Mouse (Mus musculus): ENCODE results near the gene Ulk3. TPM values are rescaled to one million over a fixed set of nuclear protein-coding genes. Genes with fewer than 3 reads are reported as not detected.

Ulk3 gene
- polyA plus RNA-seq (2015; fragmentation: Illumina TruSeq; extraction: RNeasy Lipid Tissue Mini Kit (QIAGEN cat#74804); ENCODE audit: insufficient read depth, low read depth, low replicate concordance): 6.6 TPM

GRCm38 (mm10) chr9:57589224-57590126 lies at the start of gene Ulk3:
Ulk3 (plus strand) TSS chr9:57589452.

GRCm38 (mm10) chr9:57552139-57552887 lies 36.9 kb upstream of the Ulk3 start, which contains the start of gene Mpi:
Mpi (minus strand) TSS chr9:57552763.

GRCm38 (mm10) chr9:57560861-57561710 lies 28.2 kb upstream of the Ulk3 start, which contains the start of gene Scamp2:
Scamp2 (plus strand) TSS chr9:57560943.

GRCm38 (mm10) chr9:57606139-57606851 lies 17.0 kb downstream of the Ulk3 start, which contains the start of gene Cplx3:
Cplx3 (minus strand) TSS chr9:57606281.

GRCm38 (mm10) chr9:57620674-57621073 lies 31.4 kb downstream of the Ulk3 start, which contains the start of gene Lman1l:
Lman1l (minus strand) TSS chr9:57620774.

Other genes starting within 250 kb of the Ulk3 start
- gene Ppcdc, start 149.3 kb upstream of the Ulk3 start, polyA plus RNA-seq (2015; fragmentation: Illumina TruSeq; extraction: RNeasy Lipid Tissue Mini Kit (QIAGEN cat#74804); ENCODE audit: insufficient read depth, low read depth, low replicate concordance): 10.4 TPM
- 5.3 TPM for gene Scamp5, start 121.4 kb upstream of the Ulk3 start, polyA plus RNA-seq (2015; fragmentation: Illumina TruSeq; extraction: RNeasy Lipid Tissue Mini Kit (QIAGEN cat#74804); ENCODE audit: insufficient read depth, low read depth, low replicate concordance)
- 1.4 TPM for gene Rpp25, start 85.4 kb upstream of the Ulk3 start, polyA plus RNA-seq (2015; fragmentation: Illumina TruSeq; extraction: RNeasy Lipid Tissue Mini Kit (QIAGEN cat#74804); ENCODE audit: insufficient read depth, low read depth, low replicate concordance)
- 66.9 TPM for gene Cox5a, start 68.2 kb upstream of the Ulk3 start, polyA plus RNA-seq (2015; fragmentation: Illumina TruSeq; extraction: RNeasy Lipid Tissue Mini Kit (QIAGEN cat#74804); ENCODE audit: insufficient read depth, low read depth, low replicate concordance)
- 5.0 TPM for gene Fam219b, start 51.9 kb upstream of the Ulk3 start, polyA plus RNA-seq (2015; fragmentation: Illumina TruSeq; extraction: RNeasy Lipid Tissue Mini Kit (QIAGEN cat#74804); ENCODE audit: insufficient read depth, low read depth, low replicate concordance)
- 6.3 TPM for gene Mpi, start 36.7 kb upstream of the Ulk3 start, polyA plus RNA-seq (2015; fragmentation: Illumina TruSeq; extraction: RNeasy Lipid Tissue Mini Kit (QIAGEN cat#74804); ENCODE audit: insufficient read depth, low read depth, low replicate concordance)
- 16.5 TPM for gene Scamp2, start 28.5 kb upstream of the Ulk3 start, polyA plus RNA-seq (2015; fragmentation: Illumina TruSeq; extraction: RNeasy Lipid Tissue Mini Kit (QIAGEN cat#74804); ENCODE audit: insufficient read depth, low read depth, low replicate concordance)
- not detected for gene Cplx3, start 16.8 kb downstream of the Ulk3 start, polyA plus RNA-seq (2015; fragmentation: Illumina TruSeq; extraction: RNeasy Lipid Tissue Mini Kit (QIAGEN cat#74804); ENCODE audit: insufficient read depth, low read depth, low replicate concordance)
- not detected for gene Lman1l, start 31.3 kb downstream of the Ulk3 start, polyA plus RNA-seq (2015; fragmentation: Illumina TruSeq; extraction: RNeasy Lipid Tissue Mini Kit (QIAGEN cat#74804); ENCODE audit: insufficient read depth, low read depth, low replicate concordance)
- gene Csk, start 64.2 kb downstream of the Ulk3 start, polyA plus RNA-seq (2015; fragmentation: Illumina TruSeq; extraction: RNeasy Lipid Tissue Mini Kit (QIAGEN cat#74804); ENCODE audit: insufficient read depth, low read depth, low replicate concordance): 16.6 TPM
- gene Cyp1a2, start 94.3 kb downstream of the Ulk3 start, polyA plus RNA-seq (2015; fragmentation: Illumina TruSeq; extraction: RNeasy Lipid Tissue Mini Kit (QIAGEN cat#74804); ENCODE audit: insufficient read depth, low read depth, low replicate concordance): not detected
- gene Cyp1a1, start 98.5 kb downstream of the Ulk3 start, polyA plus RNA-seq (2015; fragmentation: Illumina TruSeq; extraction: RNeasy Lipid Tissue Mini Kit (QIAGEN cat#74804); ENCODE audit: insufficient read depth, low read depth, low replicate concordance): 2.2 TPM
- 2.7 TPM for gene Edc3, start 119.1 kb downstream of the Ulk3 start, polyA plus RNA-seq (2015; fragmentation: Illumina TruSeq; extraction: RNeasy Lipid Tissue Mini Kit (QIAGEN cat#74804); ENCODE audit: insufficient read depth, low read depth, low replicate concordance)
- 27.2 TPM for gene Clk3, start 176.4 kb downstream of the Ulk3 start, polyA plus RNA-seq (2015; fragmentation: Illumina TruSeq; extraction: RNeasy Lipid Tissue Mini Kit (QIAGEN cat#74804); ENCODE audit: insufficient read depth, low read depth, low replicate concordance)
- 3.7 TPM for gene Arid3b, start 247.3 kb downstream of the Ulk3 start, polyA plus RNA-seq (2015; fragmentation: Illumina TruSeq; extraction: RNeasy Lipid Tissue Mini Kit (QIAGEN cat#74804); ENCODE audit: insufficient read depth, low read depth, low replicate concordance)

All from pancreas, adult 10 weeks (tissue).